ENCODE assay signal across 27 mouse cellular contexts in the genomic region with DNA sequence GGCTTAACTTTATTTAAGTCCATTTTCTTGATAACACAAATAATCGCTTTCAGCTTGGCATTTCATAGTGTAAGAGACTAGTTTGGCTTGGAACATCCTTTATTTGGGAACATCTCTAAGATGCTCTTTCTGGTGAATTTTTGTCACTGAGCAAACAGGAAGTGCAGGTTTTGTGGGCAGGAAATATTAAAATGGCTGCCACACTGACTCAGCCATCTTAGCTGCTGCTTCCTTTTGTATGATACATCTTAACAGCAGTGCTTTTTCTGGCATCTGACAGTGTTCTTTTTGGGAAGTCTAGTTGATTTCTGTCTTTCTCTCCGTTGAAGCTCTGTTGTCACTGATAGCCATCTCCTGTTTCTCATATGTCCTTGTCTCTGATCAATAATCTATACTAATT.
"Had no signal": no experiment of that assay in that cellular context is flagged by ENCODE, and none has a peak within 500 bp of the region (broad histone marks: within the 10 kb centered on the region; RNA-seq: fewer than 3 reads in every experiment).

No protein-coding gene starts in this region.

- H3K4me2 ChIP-seq: embryonic facial prominence, embryonic 12.5 days; embryonic facial prominence, embryonic 13.5 days; embryonic facial prominence, embryonic 15.5 days; forebrain, embryonic 12.5 days; forebrain, embryonic 13.5 days; forebrain, embryonic 15.5 days had no signal

- H3K27ac ChIP-seq: embryonic facial prominence, embryonic 12.5 days; embryonic facial prominence, embryonic 13.5 days; embryonic facial prominence, embryonic 15.5 days; forebrain, embryonic 10.5 days; forebrain, embryonic 12.5 days; forebrain, embryonic 13.5 days; forebrain, embryonic 15.5 days; gastrocnemius, adult 2 months; heart, adult 2 months had no signal

- ATAC-seq: forebrain, embryonic 13.5 days; forebrain, embryonic 14.5 days; forebrain, embryonic 15.5 days; forebrain, embryonic 16.5 days; forebrain, postnatal 0 days had no signal

- H3K9me3 ChIP-seq: embryonic facial prominence, embryonic 12.5 days; embryonic facial prominence, embryonic 13.5 days; embryonic facial prominence, embryonic 15.5 days; forebrain, embryonic 10.5 days; forebrain, embryonic 12.5 days; forebrain, embryonic 13.5 days; forebrain, embryonic 15.5 days had no signal

- H3K27me3 ChIP-seq: embryonic facial prominence, embryonic 12.5 days; embryonic facial prominence, embryonic 13.5 days; embryonic facial prominence, embryonic 15.5 days; forebrain, embryonic 12.5 days; forebrain, embryonic 13.5 days; forebrain, embryonic 15.5 days had no signal

- H3K36me3 ChIP-seq: embryonic facial prominence, embryonic 12.5 days; embryonic facial prominence, embryonic 13.5 days; embryonic facial prominence, embryonic 15.5 days; forebrain, embryonic 10.5 days; forebrain, embryonic 12.5 days; forebrain, embryonic 15.5 days had no signal

- H3K4me3 ChIP-seq: embryonic facial prominence, embryonic 12.5 days; embryonic facial prominence, embryonic 13.5 days; embryonic facial prominence, embryonic 15.5 days; erythroblast, embryonic 14.5 days; forebrain, embryonic 10.5 days; forebrain, embryonic 12.5 days; forebrain, embryonic 13.5 days; forebrain, embryonic 15.5 days; gastrocnemius, adult 2 months; heart, adult 2 months had no signal

- H3K9ac ChIP-seq: embryonic facial prominence, embryonic 12.5 days; embryonic facial prominence, embryonic 13.5 days; embryonic facial prominence, embryonic 15.5 days; forebrain, embryonic 12.5 days; forebrain, embryonic 13.5 days; forebrain, embryonic 15.5 days; forebrain, postnatal 0 days had no signal

- DNase-seq: cerebellum, adult 8-10 months; cerebellum, adult 9-10 months; cerebellum, adult 9-11 months; cerebellum, postnatal 10 days; cerebellum, postnatal 14 days; cerebellum, postnatal 25 days; cerebellum, postnatal 36 days; embryo, embryonic 11 days; forebrain, postnatal 0 days; gastrocnemius, adult 2 months; gastrocnemius, postnatal 10 days; gastrocnemius, postnatal 14 days; gastrocnemius, postnatal 25 days; gastrocnemius, postnatal 36 days; heart, adult 11 months; heart, adult 18-20 months; heart, adult 2 months had no signal
